Mouse (Mus musculus): ENCODE results near the gene Cited4. TPM values are rescaled to one million over a fixed set of nuclear protein-coding genes. Genes with fewer than 3 reads are reported as not detected.

Gene Cited4
- total RNA-seq, 2 experiments from 2014 or later: 7.0 to 9.0 TPM

- intact Hi-C loops (cut with DNase I): no loop called here
Observed at GRCm38 (mm10) chr4:120673606-120674005, 7.2 kb downstream of the Cited4 start.

GRCm38 (mm10) chr4:120674775-120675451 is 8.5 kb downstream of the Cited4 start:
- intact Hi-C loops (cut with DNase I): no loop called here
- DNase-seq (ENCODE audit: extremely low spot score in 1 of 2, low spot score in 2 of 2): no peak

More at GRCm38 (mm10) chr4:120673606-120674005, 7.2 kb downstream of the Cited4 start:
- DNase-seq (ENCODE audit: extremely low spot score in 1 of 2, low spot score in 2 of 2): no peak

GRCm38 (mm10) chr4:120675640-120676039 is 9.3 kb downstream of the Cited4 start:
- no peak for DNase-seq (ENCODE audit: extremely low spot score in 1 of 2, low spot score in 2 of 2)
- intact Hi-C loops (cut with DNase I): no loop called here

- DNase-seq (ENCODE audit: extremely low spot score in 1 of 2, low spot score in 2 of 2): no peak
- intact Hi-C loops (cut with DNase I): loop anchor here (5.0 kb wide), 1 partner anchor 231 kb away; no protein-coding TSS in a partner anchor
Observed at GRCm38 (mm10) chr4:120680953-120681352, 14.6 kb downstream of the Cited4 start.

GRCm38 (mm10) chr4:120682168-120682567 is 15.8 kb downstream of the Cited4 start:
- intact Hi-C loops (cut with DNase I): loop anchor here (2.0 to 5.0 kb wide), 2 partner anchors 93 to 230 kb away; partner anchors contain the start of gene Gm8439
- peak; percentile 51 to 64 for DNase-seq (ENCODE audit: extremely low spot score in 1 of 2, low spot score in 2 of 2)

- DNase-seq (ENCODE audit: extremely low spot score in 1 of 2, low spot score in 2 of 2): no peak
Observed at GRCm38 (mm10) chr4:120683278-120683997, 17.1 kb downstream of the Cited4 start.

GRCm38 (mm10) chr4:120687282-120687681 is 20.9 kb downstream of the Cited4 start:
- intact Hi-C loops (cut with DNase I): no loop called here

More at GRCm38 (mm10) chr4:120683278-120683997, 17.1 kb downstream of the Cited4 start:
- intact Hi-C loops (cut with DNase I): loop anchor here (2.0 to 5.0 kb wide), 2 partner anchors 95 to 229 kb away; partner anchors contain the start of gene Gm8439

GRCm38 (mm10) chr4:120689317-120689716 is 22.9 kb downstream of the Cited4 start:
- intact Hi-C loops (cut with DNase I): no loop called here
- no peak for DNase-seq (ENCODE audit: extremely low spot score in 1 of 2, low spot score in 2 of 2)

More at GRCm38 (mm10) chr4:120687282-120687681, 20.9 kb downstream of the Cited4 start:
- no peak for DNase-seq (ENCODE audit: extremely low spot score in 1 of 2, low spot score in 2 of 2)

GRCm38 (mm10) chr4:120692717-120693116 is 26.3 kb downstream of the Cited4 start:
- intact Hi-C loops (cut with DNase I): loop anchor here (5.0 kb wide), 1 partner anchor 55 kb away; the partner anchor contains the start of gene Kcnq4
- DNase-seq (ENCODE audit: extremely low spot score in 1 of 2, low spot score in 2 of 2): peak; percentile 35 to 60

GRCm38 (mm10) chr4:120697353-120697752 is 31.0 kb downstream of the Cited4 start:
- DNase-seq (ENCODE audit: extremely low spot score in 1 of 2, low spot score in 2 of 2): no peak
- intact Hi-C loops (cut with DNase I): no loop called here

GRCm38 (mm10) chr4:120697799-120698484 is 31.6 kb downstream of the Cited4 start:
- no peak for DNase-seq (ENCODE audit: extremely low spot score in 1 of 2, low spot score in 2 of 2)
- intact Hi-C loops (cut with DNase I): no loop called here

- intact Hi-C loops (cut with DNase I): no loop called here
Observed at GRCm38 (mm10) chr4:120701180-120701579, 34.8 kb downstream of the Cited4 start.

GRCm38 (mm10) chr4:120702056-120702455 is 35.7 kb downstream of the Cited4 start:
- peak in 1 of 2 experiments; percentile 70 for DNase-seq (ENCODE audit: extremely low spot score in 1 of 2, low spot score in 2 of 2)

More at GRCm38 (mm10) chr4:120701180-120701579, 34.8 kb downstream of the Cited4 start:
- DNase-seq (ENCODE audit: extremely low spot score in 1 of 2, low spot score in 2 of 2): no peak

GRCm38 (mm10) chr4:120702511-120702910 is 36.1 kb downstream of the Cited4 start:
- intact Hi-C loops (cut with DNase I): no loop called here
- DNase-seq (ENCODE audit: extremely low spot score in 1 of 2, low spot score in 2 of 2): no peak

More at GRCm38 (mm10) chr4:120702056-120702455, 35.7 kb downstream of the Cited4 start:
- intact Hi-C loops (cut with DNase I): no loop called here

- no peak for DNase-seq (ENCODE audit: extremely low spot score in 1 of 2, low spot score in 2 of 2)
- intact Hi-C loops (cut with DNase I): no loop called here
Observed at GRCm38 (mm10) chr4:120712236-120712635, 45.9 kb downstream of the Cited4 start.

GRCm38 (mm10) chr4:120713021-120713420 is 46.6 kb downstream of the Cited4 start:
- no peak for DNase-seq (ENCODE audit: extremely low spot score in 1 of 2, low spot score in 2 of 2)
- intact Hi-C loops (cut with DNase I): no loop called here

- intact Hi-C loops (cut with DNase I): no loop called here
- peak in 1 of 2 experiments; percentile 45 for DNase-seq (ENCODE audit: extremely low spot score in 1 of 2, low spot score in 2 of 2)
Observed at GRCm38 (mm10) chr4:120713856-120714497, 47.6 kb downstream of the Cited4 start.

- intact Hi-C loops (cut with DNase I): no loop called here
- DNase-seq (ENCODE audit: extremely low spot score in 1 of 2, low spot score in 2 of 2): peak in 1 of 2 experiments; percentile 73
Observed at GRCm38 (mm10) chr4:120716141-120716571, 49.8 kb downstream of the Cited4 start.

All from left cerebral cortex, postnatal 10 days (tissue).